Mouse (Mus musculus) heart, postnatal 36 days (tissue): ENCODE measurements around the gene Cand2. TPM values are rescaled to one million over a fixed set of nuclear protein-coding genes. Genes with fewer than 3 reads are reported as not detected.
"Not testable (repeated sequence)": the region's sequence is repeated elsewhere in the genome, so short reads cannot be mapped to it uniquely, and the experiment has no call there.

Experiments used
- DNase-seq, 2 experiments: peaks; one replicate each; pipeline ENCODE4 v3.0.0; 2021 to 2022
- intact Hi-C: fragments of 180-260 bp; cut with DNase I; formaldehyde crosslinking; loops from one replicate; pipeline ENCODE4 v1.15.1; 2025
- total RNA-seq, 2 experiments: library from RNA; stranded (reverse); gene quantifications; 2 replicates each; pipeline ENCODE4 v1.2.3; 2021

The Cand2 gene
- total RNA-seq, 2 experiments from 2014 or later = 72.4 to 76.5 TPM

DNA sequence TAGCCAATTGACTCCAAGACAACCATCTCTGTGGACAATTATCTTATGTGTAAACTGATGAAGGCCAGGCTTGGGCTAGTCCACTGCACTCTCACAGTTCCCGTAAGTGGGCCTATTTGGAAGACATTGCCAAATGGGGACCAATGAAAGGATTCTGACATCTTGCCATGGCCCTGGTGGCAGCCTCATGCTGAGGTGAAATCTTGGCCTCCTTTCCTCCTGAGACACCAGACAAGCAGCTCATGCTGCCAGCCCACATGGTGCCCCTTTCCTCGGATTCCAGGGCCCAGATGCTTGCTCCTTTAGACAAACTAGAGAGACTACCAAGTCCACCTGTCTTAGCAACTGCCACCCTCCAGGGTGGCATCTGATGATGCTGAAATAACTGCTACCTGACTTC is 43.8 kb downstream of the Cand2 start:
- intact Hi-C loops = no loop called here
- DNase-seq = no peak

DNA sequence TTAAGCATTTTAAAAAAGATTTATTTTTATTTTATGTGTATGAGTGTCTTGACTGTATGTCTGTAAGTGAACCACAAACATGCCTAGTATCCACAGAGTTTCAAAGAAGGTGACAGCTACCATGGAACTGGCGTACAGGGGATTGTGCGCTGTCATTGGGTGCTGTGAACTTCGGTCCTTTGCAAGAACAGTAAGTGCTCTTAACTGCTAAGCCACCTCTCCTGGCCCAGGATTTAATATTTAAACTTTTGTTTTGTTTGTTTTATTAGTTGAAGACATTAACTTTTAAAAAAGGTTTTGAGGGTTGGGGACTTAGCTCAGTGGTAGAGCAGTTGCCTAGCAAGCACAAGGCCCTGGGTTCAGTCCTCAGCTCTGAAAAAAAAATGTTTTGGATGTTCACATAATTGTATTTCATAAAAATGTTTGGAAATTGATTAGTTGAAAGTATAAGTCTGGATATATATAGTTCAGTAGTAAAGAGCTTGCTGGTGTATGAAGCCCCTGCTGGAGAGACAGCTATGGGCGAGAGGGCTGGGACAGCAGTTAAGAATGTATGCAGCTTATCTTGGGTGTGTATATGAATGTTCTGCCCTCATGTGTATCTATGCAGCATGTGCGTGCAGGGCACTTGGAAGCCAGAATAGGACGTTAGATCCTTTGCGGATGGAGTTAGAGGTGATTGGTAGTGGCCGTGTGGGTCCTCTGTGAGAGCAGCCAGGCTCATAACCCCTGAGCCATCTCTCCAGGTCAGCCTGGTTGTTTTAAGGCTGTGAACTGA is 47.1 kb downstream of the Cand2 start:
- intact Hi-C loops = no loop called here
- DNase-seq = no peak

DNA sequence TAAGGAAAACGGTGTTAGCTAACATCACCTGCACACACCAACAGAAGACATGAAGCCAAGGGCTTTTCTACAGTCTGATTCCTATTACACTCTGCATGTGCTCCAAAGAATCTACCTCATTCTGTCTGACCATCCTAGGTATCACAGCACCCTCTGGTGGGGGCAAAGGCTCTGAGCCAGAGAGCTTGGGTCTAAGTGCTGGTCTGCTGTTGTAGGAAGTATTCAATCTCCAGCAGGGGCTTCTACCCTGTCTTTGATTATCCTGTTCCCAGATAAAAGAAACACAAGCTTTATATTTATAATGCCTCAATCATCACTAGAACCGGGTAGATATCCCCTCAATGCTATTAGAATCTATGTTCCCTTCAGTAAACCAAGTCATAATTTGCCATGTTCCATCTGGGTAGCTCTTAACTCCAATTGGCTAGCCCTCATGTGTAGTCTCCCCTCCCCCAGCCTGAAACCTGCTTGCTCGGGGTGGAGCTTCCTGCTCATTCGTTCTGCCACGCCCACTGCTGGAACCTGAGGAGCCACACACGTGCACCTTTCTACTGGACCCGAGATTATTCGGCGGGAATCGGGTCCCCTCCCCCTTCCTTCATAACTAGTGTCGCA is 49.6 kb downstream of the Cand2 start:
- DNase-seq = peak; percentile 37 to 43
- intact Hi-C loops = not testable (repeated sequence)

DNA sequence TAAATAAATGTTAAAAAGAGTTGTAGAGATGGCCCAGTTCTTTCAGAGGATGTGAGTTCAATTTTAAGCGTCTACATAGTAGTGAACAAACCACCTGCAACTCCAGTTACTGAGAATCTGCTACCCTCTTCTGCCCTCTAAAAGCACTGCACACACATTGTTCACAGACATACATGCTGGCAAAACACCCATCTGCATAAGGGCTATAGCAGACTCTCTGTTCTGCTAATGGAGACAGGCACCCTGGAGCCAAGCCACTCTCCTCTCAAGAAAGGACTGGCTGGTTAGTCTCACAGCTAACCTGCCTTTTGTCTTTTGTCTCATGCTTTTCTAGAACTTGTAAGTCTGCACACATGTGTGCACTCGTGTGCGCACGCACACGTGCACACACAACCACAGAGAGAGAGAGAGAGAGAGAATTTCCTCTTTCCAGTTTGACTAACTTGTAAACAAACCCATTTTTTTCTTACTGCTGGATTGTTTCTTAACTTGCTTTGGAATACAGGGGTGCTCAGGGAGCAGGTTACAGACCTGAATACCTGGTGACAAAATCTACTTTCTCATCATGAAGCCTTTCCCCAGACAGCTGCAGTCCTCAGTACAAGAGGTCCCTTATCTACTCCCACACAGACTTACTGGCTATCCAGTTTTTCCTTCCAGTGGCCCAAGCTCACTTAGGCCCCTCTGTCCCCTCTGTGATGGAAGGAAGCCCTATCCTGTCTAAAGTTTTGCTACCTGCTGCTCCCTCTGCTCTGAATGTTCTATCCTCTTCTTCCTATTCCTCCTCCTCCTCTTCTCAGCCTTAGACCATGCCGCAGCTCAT is 56.7 kb downstream of the Cand2 start:
- intact Hi-C loops = no loop called here
- DNase-seq = no peak

DNA sequence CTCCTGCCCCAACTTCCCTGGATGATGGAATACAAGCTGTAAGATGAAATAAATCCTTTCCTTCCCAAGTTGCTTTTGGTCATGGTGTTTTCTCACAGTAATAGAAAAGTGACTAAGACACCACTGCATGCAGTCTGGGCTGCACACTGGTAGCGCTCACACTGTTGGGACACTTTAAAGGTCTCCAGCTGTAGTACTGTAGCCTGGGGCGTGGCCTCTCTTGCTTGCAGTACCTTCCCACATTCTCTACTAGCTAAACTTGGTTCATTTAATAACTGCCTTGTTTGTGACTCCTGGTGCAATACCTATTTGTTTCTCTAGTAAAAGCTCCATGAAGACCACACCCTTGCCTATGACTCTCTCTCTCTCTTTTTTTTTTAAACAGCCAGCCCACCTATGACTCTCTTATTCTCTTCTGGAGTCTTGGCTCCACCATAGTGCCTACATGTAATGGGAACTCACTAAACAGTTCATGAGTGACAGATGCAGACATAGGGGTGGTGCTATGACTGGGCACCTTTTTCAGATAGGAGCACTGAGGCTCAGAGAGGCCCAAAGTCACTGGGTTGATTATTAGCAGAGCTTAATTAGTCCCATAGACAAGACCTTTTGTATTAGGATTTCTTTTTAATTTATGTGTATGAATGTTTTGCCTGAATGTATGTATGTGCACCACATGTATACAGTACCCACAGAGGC is 58.0 kb downstream of the Cand2 start:
- no peak for DNase-seq
- intact Hi-C loops = no loop called here

DNA sequence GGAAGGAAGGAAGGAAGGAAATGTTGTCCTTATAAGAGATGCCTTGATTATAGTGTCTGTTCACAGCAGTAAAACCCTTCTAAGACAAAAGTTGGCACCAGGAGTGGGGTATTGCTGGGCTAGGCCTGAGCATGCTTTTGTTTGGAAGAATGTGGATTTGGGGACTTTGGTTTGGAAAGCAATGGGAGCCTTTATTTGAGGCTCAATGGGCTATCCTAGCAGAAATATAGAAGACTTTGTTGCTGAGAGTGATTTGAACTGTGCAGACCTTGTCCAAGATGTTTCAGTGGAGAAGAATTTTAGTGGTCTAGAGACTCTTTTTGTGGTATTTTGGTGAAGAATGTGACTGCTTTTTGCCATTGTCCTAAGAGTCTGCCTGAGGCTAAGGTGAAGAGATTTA is 59.5 kb downstream of the Cand2 start:
- intact Hi-C loops = no loop called here
- no peak for DNase-seq

DNA sequence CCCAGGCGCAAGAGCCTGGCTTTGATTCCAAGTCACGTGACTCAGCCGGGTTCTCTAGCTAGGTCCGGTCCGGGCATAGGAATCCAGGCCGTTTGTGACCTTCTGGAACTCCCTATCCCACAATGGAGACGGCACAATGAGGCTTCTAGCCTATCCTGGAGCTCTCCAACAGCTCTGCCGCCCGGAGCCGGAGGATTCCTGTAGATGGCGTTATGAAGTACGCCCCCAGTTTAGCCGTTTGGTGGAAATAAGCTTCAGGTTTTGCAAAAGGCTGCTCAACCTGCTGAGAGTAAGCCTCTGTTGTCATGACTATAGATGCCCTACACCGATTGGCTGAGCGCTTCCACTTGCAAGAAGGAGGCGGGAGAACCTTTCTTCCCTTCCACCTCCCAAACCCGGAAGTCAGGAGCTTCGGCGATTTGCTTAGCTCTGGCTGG is 63.8 kb downstream of the Cand2 start, which contains the start of gene Efcab12:
Gene Efcab12, minus strand, starts transcription at position 252 of the 437 bp plus-strand sequence.
- intact Hi-C loops = no loop called here
- DNase-seq = peak; percentile 53

DNA sequence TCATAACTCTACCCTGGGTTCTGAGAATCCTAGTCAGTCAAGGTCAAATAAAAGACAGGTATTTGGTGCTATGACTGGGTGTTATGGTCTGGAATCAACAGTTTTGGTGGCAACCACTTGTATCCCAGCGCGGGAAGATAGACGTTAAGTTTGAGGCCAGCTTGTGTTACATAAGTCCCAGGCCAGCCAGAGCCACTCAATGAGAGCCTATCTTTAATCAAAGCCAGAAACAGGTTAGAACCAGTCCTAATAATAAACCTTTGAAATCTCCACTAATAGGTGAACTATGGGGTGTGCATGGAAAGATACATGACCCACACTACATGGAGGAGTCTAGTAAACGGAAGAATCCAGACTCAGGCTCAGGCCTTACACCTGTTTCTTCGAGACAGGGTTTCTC is 64.4 kb downstream of the Cand2 start:
- intact Hi-C loops = no loop called here
- DNase-seq = no peak

DNA sequence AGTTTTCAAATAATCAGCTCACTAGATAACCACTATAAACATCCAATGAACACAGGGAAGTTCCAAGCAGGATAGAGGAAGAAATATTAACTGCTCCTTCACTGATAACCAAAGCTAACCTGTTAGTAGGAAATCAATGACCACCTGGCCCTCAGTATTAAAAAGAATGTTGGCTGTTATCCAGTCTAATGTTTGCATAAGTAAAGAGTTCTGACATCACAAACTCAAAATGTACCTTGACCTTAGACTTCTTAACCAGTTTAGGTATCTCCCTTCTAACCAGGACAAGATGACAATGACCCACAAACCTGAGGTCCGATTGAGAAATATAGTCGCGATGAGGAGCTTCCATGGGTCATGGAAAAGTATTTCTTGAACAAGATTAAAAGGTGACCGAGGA is 70.7 kb downstream of the Cand2 start:
- no peak for DNase-seq
- intact Hi-C loops = loop anchor here (5.0 kb wide), 1 partner anchor 282 kb away; no protein-coding TSS in a partner anchor

DNA sequence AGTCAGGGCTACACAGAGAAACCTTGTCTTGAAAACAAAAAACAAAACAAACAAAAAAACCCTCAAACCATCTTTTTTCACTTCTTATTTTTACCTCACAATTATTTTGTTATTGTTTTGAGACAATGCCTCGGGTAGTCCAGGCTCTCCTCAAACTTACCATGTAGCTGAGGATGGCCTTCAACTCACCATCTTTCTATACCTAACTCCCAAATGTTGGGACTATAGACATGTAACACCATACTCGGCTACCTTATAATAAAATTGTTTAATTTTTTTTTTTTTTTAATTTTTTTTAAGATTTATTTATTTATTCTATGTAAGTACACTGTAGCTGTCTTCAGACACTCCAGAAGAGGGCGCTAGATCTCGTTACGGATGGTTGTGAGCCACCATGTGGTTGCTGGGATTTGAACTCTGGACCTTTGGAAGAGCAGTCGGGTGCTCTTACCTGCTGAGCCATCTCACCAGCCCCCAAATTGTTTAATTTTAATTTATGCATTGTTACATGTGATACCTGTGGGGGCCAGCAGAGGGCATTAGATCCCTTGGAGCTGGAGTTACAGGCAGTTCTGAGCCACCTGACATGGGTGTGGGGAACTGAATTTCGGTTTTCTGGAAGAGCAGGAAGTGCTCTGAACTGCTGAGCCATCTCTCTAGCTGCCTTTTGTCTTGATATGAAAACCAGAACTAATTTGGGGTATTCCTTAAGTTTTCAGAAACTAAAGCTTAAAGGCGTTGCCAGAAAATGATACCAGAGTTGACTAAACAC is 72.5 kb downstream of the Cand2 start:
- DNase-seq = peak; percentile 52 to 69
- intact Hi-C loops = loop anchor here (1.0 to 5.0 kb wide), 3 partner anchors 54 to 280 kb away; no protein-coding TSS in a partner anchor

DNA sequence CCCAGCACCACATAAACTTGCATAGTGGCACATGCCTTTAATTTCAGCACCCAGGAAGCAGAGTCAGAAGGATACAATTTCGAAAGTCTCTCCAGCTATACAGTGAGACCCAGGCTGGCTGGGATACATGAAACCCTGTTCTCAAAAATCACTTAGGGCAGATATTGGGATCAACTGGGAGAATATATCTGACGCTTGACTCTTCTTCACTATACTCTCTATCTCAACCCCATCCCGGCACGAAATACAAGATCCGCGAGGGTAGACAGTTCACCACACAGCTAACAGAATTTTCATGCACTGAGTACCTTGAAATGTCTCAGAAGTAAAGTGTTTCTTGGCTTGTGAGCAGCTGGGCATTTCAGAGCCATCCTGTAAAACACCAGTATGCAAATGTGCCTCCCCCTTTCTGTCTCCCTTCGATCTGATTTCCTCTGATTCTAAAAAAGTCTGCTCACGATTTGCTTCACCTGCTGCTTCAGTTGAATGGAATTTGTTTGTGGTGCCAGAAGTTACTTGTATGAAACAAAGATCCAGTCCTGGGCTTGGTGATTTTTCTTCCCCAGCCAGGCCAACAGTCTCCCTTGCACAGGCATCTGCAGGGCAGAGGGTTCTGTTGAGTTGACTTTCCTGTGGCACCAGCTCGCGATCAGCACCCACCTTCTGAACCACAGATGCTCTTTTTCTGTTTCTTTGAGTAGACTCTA is 74.4 kb downstream of the Cand2 start:
- no peak for DNase-seq
- intact Hi-C loops = loop anchor here (5.0 kb wide), 1 partner anchor 279 kb away; no protein-coding TSS in a partner anchor

DNA sequence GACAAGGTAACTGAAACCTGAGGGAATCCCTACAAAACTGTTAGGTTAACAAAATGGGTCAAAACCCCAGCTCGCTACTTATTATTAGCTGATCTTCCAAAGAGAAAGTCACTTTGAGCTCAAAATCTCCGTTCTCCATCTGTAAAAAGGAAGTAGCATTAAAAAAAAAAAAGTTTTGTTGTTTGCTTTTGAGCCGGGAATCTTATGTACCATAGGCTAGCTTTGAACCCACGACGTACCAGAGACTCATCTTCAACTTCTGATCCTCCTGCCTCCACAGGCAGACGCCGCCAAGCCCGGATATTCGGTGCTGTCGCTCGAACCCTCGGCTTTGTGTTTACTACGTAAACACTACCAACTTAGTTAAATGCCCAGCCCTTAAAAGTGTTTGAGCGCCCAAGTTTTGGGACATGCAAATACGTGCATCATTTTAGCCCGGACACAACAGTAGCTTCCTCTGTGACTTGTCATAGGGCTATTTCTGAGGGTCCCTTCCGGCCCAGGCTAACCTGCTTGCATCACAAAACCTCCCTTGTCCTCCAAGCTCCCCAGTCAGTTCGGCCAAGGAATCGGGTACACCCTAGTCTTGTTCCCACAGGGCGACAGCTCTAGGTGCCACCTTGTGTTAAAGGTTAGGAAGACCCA is 78.2 kb downstream of the Cand2 start:
- intact Hi-C loops = no loop called here
- DNase-seq = no peak

DNA sequence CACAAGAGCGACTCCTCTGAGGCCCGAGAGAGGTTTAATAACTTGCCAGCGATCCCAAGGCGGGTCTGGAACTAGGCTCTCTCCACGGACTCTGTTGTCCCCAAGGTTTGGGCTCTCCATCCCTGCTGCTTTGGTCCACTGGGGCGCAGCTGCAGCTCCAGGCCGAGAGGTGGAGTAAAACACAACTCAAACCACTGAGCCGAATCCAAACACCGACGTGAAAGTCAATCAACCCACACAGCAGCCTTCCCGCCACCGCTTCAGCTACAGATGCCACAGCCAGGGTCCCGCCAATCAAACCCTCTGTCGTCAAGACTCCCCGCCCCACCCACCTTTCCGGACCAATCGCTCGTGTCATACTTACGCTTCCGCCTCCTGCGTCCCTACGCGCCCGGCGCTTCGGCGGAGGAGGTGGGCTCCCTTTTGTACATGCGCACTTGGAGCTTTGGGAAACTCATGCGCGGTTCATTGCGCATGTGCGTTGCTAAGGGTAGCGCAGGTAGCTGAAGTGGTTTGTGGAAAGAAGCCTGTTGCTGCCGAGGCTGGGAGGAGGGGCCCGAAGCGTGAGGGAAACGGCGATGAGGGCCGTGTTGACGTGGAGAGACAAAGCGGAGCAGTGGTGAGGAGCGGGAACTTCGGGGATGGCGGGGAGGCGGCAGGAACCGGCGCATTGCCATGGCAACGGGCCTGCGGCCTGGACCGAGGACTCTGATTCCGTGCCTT is 78.9 kb downstream of the Cand2 start, which contains the start of the genes Mbd4 and Ift122:
Gene Mbd4, minus strand, starts transcription at position 281 of the 723 bp plus-strand sequence.
Gene Ift122, plus strand, starts transcription at position 380 of the 723 bp plus-strand sequence.
- DNase-seq = peak; percentile 94 to 96
- intact Hi-C loops = no loop called here

DNA sequence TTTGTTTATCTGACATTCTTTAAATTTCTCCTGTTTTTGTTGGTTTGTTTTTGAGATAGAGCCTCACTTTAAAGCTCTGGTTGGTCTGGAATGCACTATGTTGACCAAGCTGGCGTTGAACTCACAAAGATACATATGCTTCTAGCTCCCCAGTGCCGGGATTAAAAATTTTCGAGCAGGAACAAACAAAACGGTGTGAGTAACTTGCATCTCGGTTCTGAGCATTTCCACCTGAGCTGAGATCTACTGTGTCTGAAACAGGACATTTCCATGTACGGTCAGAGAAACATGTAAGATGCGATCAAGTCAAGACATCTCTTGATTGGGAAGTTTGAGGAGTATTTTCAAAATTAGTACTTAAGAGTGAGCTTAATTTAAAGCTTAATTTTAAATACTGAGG is 79.6 kb downstream of the Cand2 start:
- no peak for DNase-seq
- intact Hi-C loops = loop anchor here (2.0 kb wide), 1 partner anchor 33 kb away; no protein-coding TSS in a partner anchor

DNA sequence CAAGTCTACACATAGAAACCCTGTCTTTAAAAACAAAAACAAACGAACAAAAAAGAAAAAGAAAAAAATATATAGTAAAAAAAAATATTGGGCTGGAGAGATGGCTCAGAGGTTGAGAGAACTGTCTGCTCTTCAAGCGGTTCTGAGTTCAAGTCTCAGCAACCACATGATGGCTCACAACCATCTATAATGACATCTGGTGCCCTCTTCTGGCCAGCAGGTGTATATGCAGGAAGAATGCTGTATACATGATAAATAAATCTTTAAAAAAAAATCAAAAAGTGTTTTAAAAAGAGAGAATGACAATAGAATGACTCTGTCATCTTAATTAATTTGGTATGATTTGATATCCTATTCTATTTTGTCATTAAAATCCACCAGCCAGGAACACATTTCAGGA is 80.1 kb downstream of the Cand2 start:
- intact Hi-C loops = loop anchor here (2.0 kb wide), 1 partner anchor 32 kb away; no protein-coding TSS in a partner anchor
- no peak for DNase-seq
